Mouse (Mus musculus): ENCODE data around the gene Amy2a3. TPM values are rescaled to one million over a fixed set of nuclear protein-coding genes. Genes with fewer than 3 reads are reported as not detected.
"Not testable (repeated sequence)": the region's sequence is repeated elsewhere in the genome, so short reads cannot be mapped to it uniquely, and the experiment has no call there.

The Amy2a3 gene
- polyA plus RNA-seq (2015; fragmentation: Nextera tagmentation; extraction: Ambion mirVana): not detected in 2 replicates

DNA sequence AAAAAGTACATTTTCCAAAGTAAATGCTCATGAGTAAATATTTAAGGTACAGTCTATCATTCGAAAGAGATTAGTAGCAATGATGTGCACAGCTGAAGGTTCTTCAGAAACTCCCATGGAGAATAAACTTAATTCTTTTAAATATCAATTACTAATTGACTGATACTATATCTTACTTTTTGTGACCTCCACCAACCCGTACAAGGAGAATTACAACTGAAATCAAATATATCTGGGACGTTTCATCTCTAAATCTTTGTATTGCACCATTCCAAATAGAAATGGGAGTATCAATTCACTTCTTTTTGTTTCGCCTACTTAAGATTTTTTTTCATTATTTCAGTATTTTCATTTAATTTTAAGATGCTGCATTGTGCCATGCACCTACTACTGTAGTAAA lies at the start of gene Amy2a3:
Gene Amy2a3, minus strand, starts transcription at position 101 of the 400 bp plus-strand sequence.
- WGBS: no CpG with 5 or more reads among the region's 4 CpGs
- H3K27ac ChIP-seq (ENCODE audit: low read length); H3K4me3 ChIP-seq (ENCODE audit: low read length); H3K4me2 ChIP-seq (ENCODE audit: low read depth, low read length); ATAC-seq (ENCODE audit: low read depth); H3K36me3 ChIP-seq (ENCODE audit: control insufficient read depth, insufficient read depth, low read length); H3K9ac ChIP-seq (ENCODE audit: low read length); H3K4me1 ChIP-seq (replicated peaks; ENCODE audit: control insufficient read depth, insufficient read depth, low read length); H3K27me3 ChIP-seq (ENCODE audit: control insufficient read depth, insufficient read depth, low read depth, low read length); H3K9me3 ChIP-seq (ENCODE audit: control insufficient read depth, low read length): not testable (repeated sequence)

GRCm38 (mm10) chr3:113356558-113356957 lies 32.7 kb upstream of the Amy2a3 start, which contains the start of gene Amy2a2:
Amy2a2 (minus strand) TSS chr3:113356658.
- H3K4me2 ChIP-seq (ENCODE audit: low read depth, low read length); H3K27ac ChIP-seq (ENCODE audit: low read length); H3K4me1 ChIP-seq (replicated peaks; ENCODE audit: control insufficient read depth, insufficient read depth, low read length); H3K9me3 ChIP-seq (ENCODE audit: control insufficient read depth, low read length); H3K27me3 ChIP-seq (ENCODE audit: control insufficient read depth, insufficient read depth, low read depth, low read length); ATAC-seq (ENCODE audit: low read depth); H3K4me3 ChIP-seq (ENCODE audit: low read length); H3K9ac ChIP-seq (ENCODE audit: low read length); H3K36me3 ChIP-seq (ENCODE audit: control insufficient read depth, insufficient read depth, low read length): not testable (repeated sequence)
- no CpG with 5 or more reads among the region's 4 CpGs for WGBS

DNA sequence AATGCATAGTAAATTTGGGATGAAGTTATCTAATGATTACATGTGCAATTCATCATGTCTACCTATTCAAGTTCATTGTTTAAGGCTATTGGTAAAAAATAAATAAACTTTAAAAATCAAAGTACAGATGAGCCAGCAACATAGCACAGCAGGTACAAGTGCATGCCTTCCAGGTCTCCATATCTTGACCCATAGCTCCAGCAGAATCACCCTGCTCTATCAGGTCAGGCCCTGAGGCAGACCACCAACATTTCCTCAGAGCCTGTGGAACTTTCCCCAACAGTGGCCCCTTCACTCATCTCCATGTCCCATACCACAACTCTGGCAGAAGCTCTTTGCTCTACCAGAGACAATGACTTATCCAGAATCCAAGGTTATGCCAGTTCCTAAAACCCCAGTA lies 21.6 kb upstream of the Amy2a3 start:
- not testable (repeated sequence) for H3K27me3 ChIP-seq (ENCODE audit: control insufficient read depth, insufficient read depth, low read depth, low read length); H3K36me3 ChIP-seq (ENCODE audit: control insufficient read depth, insufficient read depth, low read length); H3K9me3 ChIP-seq (ENCODE audit: control insufficient read depth, low read length); H3K4me2 ChIP-seq (ENCODE audit: low read depth, low read length); H3K9ac ChIP-seq (ENCODE audit: low read length); H3K4me3 ChIP-seq (ENCODE audit: low read length); ATAC-seq (ENCODE audit: low read depth); H3K27ac ChIP-seq (ENCODE audit: low read length); H3K4me1 ChIP-seq (replicated peaks; ENCODE audit: control insufficient read depth, insufficient read depth, low read length)

GRCm38 (mm10) chr3:113312937-113313336 lies 10.9 kb downstream of the Amy2a3 start:
- H3K9ac ChIP-seq (ENCODE audit: low read length); H3K4me3 ChIP-seq (ENCODE audit: low read length); H3K27ac ChIP-seq (ENCODE audit: low read length); H3K9me3 ChIP-seq (ENCODE audit: control insufficient read depth, low read length); H3K4me1 ChIP-seq (replicated peaks; ENCODE audit: control insufficient read depth, insufficient read depth, low read length); H3K27me3 ChIP-seq (ENCODE audit: control insufficient read depth, insufficient read depth, low read depth, low read length); H3K36me3 ChIP-seq (ENCODE audit: control insufficient read depth, insufficient read depth, low read length); ATAC-seq (ENCODE audit: low read depth); H3K4me2 ChIP-seq (ENCODE audit: low read depth, low read length): not testable (repeated sequence)
- no CpG with 5 or more reads among the region's 3 CpGs for WGBS

DNA sequence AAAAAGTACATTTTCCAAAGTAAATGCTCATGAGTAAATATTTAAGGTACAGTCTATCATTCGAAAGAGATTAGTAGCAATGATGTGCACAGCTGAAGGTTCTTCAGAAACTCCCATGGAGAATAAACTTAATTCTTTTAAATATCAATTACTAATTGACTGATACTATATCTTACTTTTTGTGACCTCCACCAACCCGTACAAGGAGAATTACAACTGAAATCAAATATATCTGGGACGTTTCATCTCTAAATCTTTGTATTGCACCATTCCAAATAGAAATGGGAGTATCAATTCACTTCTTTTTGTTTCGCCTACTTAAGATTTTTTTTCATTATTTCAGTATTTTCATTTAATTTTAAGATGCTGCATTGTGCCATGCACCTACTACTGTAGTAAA lies 32.5 kb downstream of the Amy2a3 start, which contains the start of gene Amy2a4:
Gene Amy2a4, minus strand, starts transcription at position 101 of the 400 bp plus-strand sequence.
- not testable (repeated sequence) for H3K9ac ChIP-seq (ENCODE audit: low read length); H3K4me3 ChIP-seq (ENCODE audit: low read length); H3K9me3 ChIP-seq (ENCODE audit: control insufficient read depth, low read length); H3K36me3 ChIP-seq (ENCODE audit: control insufficient read depth, insufficient read depth, low read length); H3K27ac ChIP-seq (ENCODE audit: low read length); H3K4me1 ChIP-seq (replicated peaks; ENCODE audit: control insufficient read depth, insufficient read depth, low read length); ATAC-seq (ENCODE audit: low read depth); H3K27me3 ChIP-seq (ENCODE audit: control insufficient read depth, insufficient read depth, low read depth, low read length); H3K4me2 ChIP-seq (ENCODE audit: low read depth, low read length)
- WGBS: no CpG with 5 or more reads among the region's 4 CpGs

- not testable (repeated sequence) for ATAC-seq (ENCODE audit: low read depth)
Measured at GRCm38 (mm10) chr3:113280285-113280684, 43.6 kb downstream of the Amy2a3 start.

DNA sequence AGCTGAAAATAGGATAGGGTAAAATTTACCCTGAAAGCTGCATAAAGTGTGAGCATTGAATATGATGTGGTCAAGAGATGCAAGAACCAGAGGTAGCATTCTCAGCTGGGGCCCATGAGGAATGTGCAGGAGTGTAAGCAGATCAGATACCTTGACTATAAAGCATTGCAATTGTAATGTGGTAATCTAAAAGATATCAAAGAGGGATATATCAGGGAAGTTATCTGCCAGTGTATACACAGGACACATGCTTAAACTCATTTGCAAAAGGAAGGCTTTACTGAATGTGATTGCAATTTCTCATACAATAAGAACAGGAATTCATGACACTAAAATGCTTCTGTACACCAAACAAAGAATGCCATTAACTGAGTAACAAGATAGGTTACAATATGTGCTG lies 44.3 kb downstream of the Amy2a3 start:
- not testable (repeated sequence) for H3K36me3 ChIP-seq (ENCODE audit: control insufficient read depth, insufficient read depth, low read length); H3K27me3 ChIP-seq (ENCODE audit: control insufficient read depth, insufficient read depth, low read depth, low read length); ATAC-seq (ENCODE audit: low read depth); H3K9ac ChIP-seq (ENCODE audit: low read length); H3K4me2 ChIP-seq (ENCODE audit: low read depth, low read length); H3K27ac ChIP-seq (ENCODE audit: low read length); H3K4me3 ChIP-seq (ENCODE audit: low read length); H3K9me3 ChIP-seq (ENCODE audit: control insufficient read depth, low read length); H3K4me1 ChIP-seq (replicated peaks; ENCODE audit: control insufficient read depth, insufficient read depth, low read length)

More at GRCm38 (mm10) chr3:113280285-113280684, 43.6 kb downstream of the Amy2a3 start:
- not testable (repeated sequence) for H3K36me3 ChIP-seq (ENCODE audit: control insufficient read depth, insufficient read depth, low read length); H3K9ac ChIP-seq (ENCODE audit: low read length); H3K4me1 ChIP-seq (replicated peaks; ENCODE audit: control insufficient read depth, insufficient read depth, low read length); H3K4me3 ChIP-seq (ENCODE audit: low read length); H3K27ac ChIP-seq (ENCODE audit: low read length); H3K27me3 ChIP-seq (ENCODE audit: control insufficient read depth, insufficient read depth, low read depth, low read length); H3K4me2 ChIP-seq (ENCODE audit: low read depth, low read length); H3K9me3 ChIP-seq (ENCODE audit: control insufficient read depth, low read length)

Other genes with a start within 250 kb of the Amy2a3 start
- 0.62 TPM in 1 of 2 replicates, not detected in the other for gene Amy2a5, start 65.2 kb downstream of the Amy2a3 start, polyA plus RNA-seq (2015; fragmentation: Nextera tagmentation; extraction: Ambion mirVana)
- not detected in 2 replicates for gene Amy2a4, start 32.6 kb downstream of the Amy2a3 start, polyA plus RNA-seq (2015; fragmentation: Nextera tagmentation; extraction: Ambion mirVana)
- gene Amy2a2, start 32.6 kb upstream of the Amy2a3 start, polyA plus RNA-seq (2015; fragmentation: Nextera tagmentation; extraction: Ambion mirVana): not detected in 2 replicates
- gene Amy2a1, start 208.4 kb upstream of the Amy2a3 start, polyA plus RNA-seq (2015; fragmentation: Nextera tagmentation; extraction: Ambion mirVana): 0.19 and 2.1 TPM in 2 replicates

Data from lung, embryonic 16.5 days (tissue).